Mouse (Mus musculus) hindbrain, postnatal 0 days (tissue): ENCODE data around the gene Cdyl. TPM values are rescaled to one million over a fixed set of nuclear protein-coding genes. Genes with fewer than 3 reads are reported as not detected.
"Not testable (repeated sequence)": the region's sequence is repeated elsewhere in the genome, so short reads cannot be mapped to it uniquely, and the experiment has no call there.

Source experiments
- ATAC-seq: fragments of 200-750 bp; cut with Nextera tagmentation; 2 replicates; pipeline ENCODE4 v1.8.0; 2017; ENCODE audit warnings: mild to moderate bottlenecking, moderate TSS enrichment, moderate library complexity
- DNase-seq: peaks from one replicate; pipeline ENCODE4 v3.0.0-alpha.2; 2015; ENCODE audit warnings: low spot score
- H3K27ac ChIP-seq: fragments of 300-500 bp; sonication (generic); 2 replicates; pipeline ENCODE4 v1.5.1; 2014; ENCODE audit warnings: mild to moderate bottlenecking
- H3K27me3 ChIP-seq: fragments of 300-500 bp; sonication (generic); 2 replicates; pipeline ENCODE4 v1.6.1; 2014; ENCODE audit warnings: low read length, mixed read lengths; ENCODE audit not compliant: insufficient read depth
- H3K36me3 ChIP-seq: fragments of 300-500 bp; sonication (generic); 2 replicates; pipeline ENCODE4 v1.6.1; 2014; ENCODE audit warnings: low read length, mixed read lengths; ENCODE audit not compliant: insufficient read depth
- H3K4me1 ChIP-seq: fragments of 300-500 bp; sonication (generic); 2 replicates; pipeline ENCODE4 v1.6.1; 2014; ENCODE audit warnings: antibody characterized with exemption, low read length, mixed read lengths; ENCODE audit not compliant: insufficient read depth
- H3K4me2 ChIP-seq: fragments of 300-500 bp; sonication (generic); 2 replicates; pipeline ENCODE4 v1.6.1; 2014; ENCODE audit warnings: low read depth, mild to moderate bottlenecking, low read length, moderate library complexity, mixed read lengths
- H3K4me3 ChIP-seq: fragments of 300-500 bp; sonication (generic); 2 replicates; pipeline ENCODE4 v1.5.1; 2014; ENCODE audit warnings: low read length
- H3K9ac ChIP-seq: fragments of 300-500 bp; sonication (generic); replicated peaks from 2 replicates; pipeline ENCODE4 v1.6.1; 2014; ENCODE audit warnings: mild to moderate bottlenecking, low read length, moderate library complexity, mixed read lengths
- H3K9me3 ChIP-seq: fragments of 300-500 bp; sonication (generic); 2 replicates; pipeline ENCODE4 v1.6.1; 2016; ENCODE audit warnings: low read length, mixed read lengths
- CTCF ChIP-seq: IDR thresholded peaks from 2 replicates; pipeline ENCODE4 v1.5.1; 2016; ENCODE audit warnings: antibody characterized with exemption, control low read depth, low read depth
- WGBS: fragments of 180-500 bp; shearing (Covaris S2); extraction: QIAGEN DNeasy Blood & Tissue Kit; methylation state at CpG from one replicate; pipeline ENCODE4 v1.1.7; 2014; 5-methylcytosine and 5-hydroxymethylcytosine counted together
- polyA plus RNA-seq: library from polyadenylated mRNA; unstranded; fragments of >200 nt; fragmentation: Nextera tagmentation; extraction: Ambion mirVana; gene quantifications from 2 replicates; pipeline ENCODE4 v1.2.1, GENCODE M21; 2015
- total RNA-seq: library from RNA; depleted of rRNA; stranded (reverse); fragments of >200 nt; gene quantifications from 2 replicates; pipeline ENCODE4 v1.2.3, GENCODE M21; 2014

Gene Cdyl
- total and polyA plus RNA-seq, 2 experiments from 2014 or later: 4.4 to 7.6 TPM

- no peaks in the 10 kb centered on the region for H3K9me3 ChIP-seq
- ATAC-seq (no peak), DNase-seq (no peak)
- peaks cover 5% of the 10 kb centered on the region; the same call in 1 of the 2 replicates for H3K36me3 ChIP-seq
- no peak overlapping the region for H3K27ac ChIP-seq
- no peak overlapping the region for H3K9ac ChIP-seq
- H3K4me2 ChIP-seq: no peak overlapping the region
- TF ChIP-seq CTCF: no peak
- no peak overlapping the region for H3K4me3 ChIP-seq
- no peaks in the 10 kb centered on the region for H3K27me3 ChIP-seq
- 72% methylated on average over 10 of the region's 10 CpGs for WGBS
- no peaks in the 10 kb centered on the region for H3K4me1 ChIP-seq
Observed at GRCm38 (mm10) chr13:35821821-35822454, 162.3 kb downstream of the Cdyl start.

GRCm38 (mm10) chr13:35822795-35823194 is 163.2 kb downstream of the Cdyl start:
- H3K27me3 ChIP-seq: no peaks in the 10 kb centered on the region
- no peak for TF ChIP-seq CTCF
- no peak overlapping the region for H3K27ac ChIP-seq
- no peak overlapping the region for H3K4me2 ChIP-seq
- H3K36me3 ChIP-seq: peaks cover 5% of the 10 kb centered on the region; the same call in 1 of the 2 replicates
- H3K9ac ChIP-seq: no peak overlapping the region
- H3K4me3 ChIP-seq: no peak overlapping the region
- DNase-seq: no peak
- no peaks in the 10 kb centered on the region for H3K9me3 ChIP-seq
- no peaks in the 10 kb centered on the region for H3K4me1 ChIP-seq
- no peak for ATAC-seq
- 54% methylated on average over 8 of the region's 8 CpGs for WGBS

DNA sequence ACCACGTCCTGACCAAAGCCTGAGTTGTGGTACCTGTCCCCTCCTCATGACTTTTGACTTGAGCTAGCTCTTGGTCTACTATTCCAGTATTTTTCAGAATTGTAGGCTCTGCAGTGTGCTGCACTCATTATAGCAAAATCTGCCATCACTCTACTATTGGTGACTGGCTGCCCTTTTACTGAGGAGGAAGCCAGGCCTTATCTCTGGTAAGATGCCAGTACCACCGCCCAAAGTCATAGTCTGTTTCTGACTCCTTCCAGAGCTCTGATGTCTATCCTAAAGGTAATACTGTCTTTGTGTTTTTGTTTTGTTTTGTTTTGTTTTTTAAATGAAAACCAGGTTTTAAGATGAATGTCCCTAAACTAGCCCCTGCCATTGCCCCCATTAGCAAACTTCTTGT is 166.0 kb downstream of the Cdyl start:
- ATAC-seq: no peak
- Histone ChIP-seq H3K27ac (no peak overlapping the region), H3K9ac (no peak overlapping the region), H3K4me1 (no peaks in the 10 kb centered on the region), H3K9me3 (no peaks in the 10 kb centered on the region), H3K4me2 (no peak overlapping the region), H3K27me3 (no peaks in the 10 kb centered on the region), H3K4me3 (no peak overlapping the region), H3K36me3 (no peaks in the 10 kb centered on the region)
- 94% methylated on average over 2 of the region's 2 CpGs for WGBS
- no peak for TF ChIP-seq CTCF
- DNase-seq: no peak

DNA sequence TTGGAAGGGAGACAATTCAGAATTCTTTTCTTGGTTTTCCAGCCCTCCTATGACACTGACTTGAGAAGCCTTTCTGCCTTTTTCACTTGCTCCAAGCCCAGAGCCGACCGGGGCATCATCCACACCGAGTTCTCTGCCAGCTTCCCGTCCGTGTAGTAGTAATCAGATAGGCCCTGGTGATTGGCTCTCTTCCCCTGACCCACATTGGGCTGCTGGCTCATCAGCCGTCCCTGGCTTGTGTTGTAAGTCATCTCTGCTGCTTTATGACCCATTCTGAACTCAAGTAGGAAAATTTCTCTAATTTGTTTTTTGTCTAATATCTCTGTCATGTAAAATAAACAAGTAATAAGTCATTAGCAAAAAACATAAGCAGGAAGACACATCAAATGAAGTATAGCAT is 173.0 kb downstream of the Cdyl start:
- 0 out of 2 replicates have a peak, but pooled peaks have one; percentile 29 for ATAC-seq

GRCm38 (mm10) chr13:35833941-35834340 is 174.3 kb downstream of the Cdyl start:
- no peaks in the 10 kb centered on the region for H3K27me3 ChIP-seq
- H3K27ac ChIP-seq: no peak overlapping the region
- H3K9me3 ChIP-seq: no peaks in the 10 kb centered on the region
- DNase-seq (no peak), ATAC-seq (no peak)
- H3K4me3 ChIP-seq: no peak overlapping the region
- no peak for TF ChIP-seq CTCF
- no peak overlapping the region for H3K9ac ChIP-seq
- no peaks in the 10 kb centered on the region for H3K36me3 ChIP-seq
- H3K4me1 ChIP-seq: no peaks in the 10 kb centered on the region
- no peak overlapping the region for H3K4me2 ChIP-seq
- 56% methylated on average over 6 of the region's 6 CpGs for WGBS

More for the DNA sequence above, 173.0 kb downstream of the Cdyl start:
- H3K9me3 ChIP-seq: no peaks in the 10 kb centered on the region
- no peak overlapping the region for H3K4me2 ChIP-seq
- no peak overlapping the region for H3K4me3 ChIP-seq
- 48% methylated on average over 6 of the region's 6 CpGs for WGBS
- no peaks in the 10 kb centered on the region for H3K36me3 ChIP-seq
- TF ChIP-seq CTCF: no peak
- H3K4me1 ChIP-seq: no peaks in the 10 kb centered on the region
- no peak overlapping the region for H3K9ac ChIP-seq
- no peak for DNase-seq
- H3K27me3 ChIP-seq: no peaks in the 10 kb centered on the region
- H3K27ac ChIP-seq: no peak overlapping the region

DNA sequence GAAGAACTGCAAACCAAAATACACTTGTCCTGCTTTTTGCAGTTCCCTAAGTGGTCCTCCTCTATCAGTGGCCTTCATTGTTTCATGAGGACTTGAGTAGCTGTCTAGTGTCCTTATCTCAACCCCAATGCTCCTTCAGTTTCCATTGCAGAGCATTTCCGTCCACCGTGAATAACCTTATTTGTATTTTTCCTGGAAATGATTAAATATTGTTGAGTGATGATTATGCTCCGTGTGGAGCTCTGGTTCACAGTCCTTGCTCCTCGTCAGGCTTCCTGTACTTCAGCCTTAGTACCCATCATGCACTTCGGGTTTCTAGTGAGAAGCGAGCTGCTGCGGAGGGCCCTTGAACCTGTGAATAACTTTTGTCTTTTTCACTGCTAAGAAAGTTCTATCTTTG is 176.0 kb downstream of the Cdyl start:
- no peak for TF ChIP-seq CTCF
- Histone ChIP-seq H3K9me3 (no peaks in the 10 kb centered on the region), H3K4me3 (no peak overlapping the region), H3K4me1 (no peaks in the 10 kb centered on the region; the same call in 1 of the 2 replicates), H3K4me2 (no peak overlapping the region), H3K9ac (no peak overlapping the region), H3K27ac (no peak overlapping the region), H3K36me3 (no peaks in the 10 kb centered on the region), H3K27me3 (no peaks in the 10 kb centered on the region)
- ATAC-seq: no peak
- 93% methylated on average over 7 of the region's 7 CpGs for WGBS
- no peak for DNase-seq

- not testable (repeated sequence) for H3K36me3 ChIP-seq, H3K9me3 ChIP-seq, H3K9ac ChIP-seq, H3K27me3 ChIP-seq, DNase-seq, H3K4me2 ChIP-seq, H3K27ac ChIP-seq, H3K4me3 ChIP-seq, ATAC-seq, H3K4me1 ChIP-seq
- 98% methylated on average over 7 of the region's 7 CpGs for WGBS
Observed at GRCm38 (mm10) chr13:35836501-35836900, 176.9 kb downstream of the Cdyl start.
